Mouse (Mus musculus): ENCODE measurements around the gene Nptxr. TPM values are rescaled to one million over a fixed set of nuclear protein-coding genes. Genes with fewer than 3 reads are reported as not detected.

The Nptxr gene
- under 1 TPM; 0.15 TPM for total RNA-seq (2023)

DNA sequence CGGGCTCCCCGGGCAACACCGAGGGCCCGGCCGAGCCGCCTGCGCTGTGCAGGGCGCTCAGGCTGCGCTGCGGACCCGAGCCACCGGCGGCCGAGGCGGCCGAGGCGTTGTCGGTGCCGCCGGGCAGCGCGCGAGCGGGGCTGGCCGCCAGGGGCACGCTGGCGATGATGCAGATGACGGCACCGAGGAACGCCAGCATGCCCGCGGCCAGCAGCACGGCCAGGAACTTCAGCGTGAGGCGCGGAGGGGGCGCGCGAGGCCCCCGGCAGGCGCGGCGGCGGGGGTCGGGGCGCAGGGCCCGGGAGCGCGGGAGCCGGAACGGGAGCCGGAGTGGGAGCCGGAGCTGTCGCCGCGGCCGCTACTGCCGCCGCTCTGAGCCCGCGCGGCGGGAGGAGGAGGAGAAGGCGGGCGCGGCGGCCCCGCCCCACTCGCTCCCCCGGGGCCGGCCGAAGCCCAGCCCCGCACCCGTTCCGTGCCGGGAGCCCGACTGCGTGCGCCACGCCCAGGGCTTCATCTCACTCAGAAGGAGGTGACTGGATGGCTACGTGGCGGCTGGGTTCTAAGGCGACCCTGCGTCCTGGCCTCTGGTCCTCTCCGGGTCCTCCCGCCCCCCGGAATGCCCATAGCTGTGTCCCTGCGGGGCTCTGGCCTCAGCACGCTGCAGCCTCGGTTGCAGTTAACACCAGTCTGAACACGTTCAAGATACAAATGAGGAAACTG, at the start of gene Nptxr:
Nptxr (minus strand) TSS at position 415 of the 720 bp plus-strand sequence.

DNA sequence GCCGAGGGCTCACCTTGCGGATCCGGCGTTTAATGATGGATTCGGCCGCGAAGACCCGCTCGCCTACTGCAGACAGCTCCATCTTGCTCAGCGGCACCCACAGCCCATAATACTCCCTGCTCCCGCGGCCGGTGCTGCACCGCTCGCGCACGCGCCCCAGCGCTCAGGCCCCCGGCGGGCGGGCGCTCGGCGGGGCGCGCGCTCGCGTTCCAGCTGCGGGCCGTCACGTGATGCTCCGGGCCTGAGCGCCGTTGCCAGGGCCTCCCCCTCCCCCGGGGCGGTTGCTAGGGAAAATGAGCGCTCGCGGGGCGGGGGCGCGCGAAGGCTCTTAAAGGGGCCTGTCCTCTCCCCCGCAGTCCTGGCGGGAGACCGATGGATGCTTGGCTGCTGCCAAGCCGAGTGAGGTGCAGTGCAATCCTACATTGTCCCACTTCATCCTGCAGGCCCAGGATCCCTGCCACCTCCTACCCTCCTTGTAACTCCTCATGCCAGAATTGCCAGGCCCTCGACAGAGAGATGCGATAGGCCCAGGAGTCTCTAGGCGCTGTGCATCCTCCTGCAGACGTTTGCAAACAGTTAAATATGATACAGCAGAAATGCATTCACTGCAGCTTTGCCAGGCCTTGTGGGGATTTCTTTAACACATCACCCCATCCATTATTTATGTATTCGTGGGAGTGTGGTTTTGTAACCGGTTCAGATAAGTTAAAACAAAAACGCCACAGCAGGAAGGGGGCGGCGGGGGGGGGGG, 29.7 kb upstream of the Nptxr start, which contains the start of the genes Npcd and Cbx6:
Npcd (minus strand) TSS at position 108 of the 751 bp plus-strand sequence.
Cbx6 (minus strand) TSS at position 559 of the 751 bp plus-strand sequence.

DNA sequence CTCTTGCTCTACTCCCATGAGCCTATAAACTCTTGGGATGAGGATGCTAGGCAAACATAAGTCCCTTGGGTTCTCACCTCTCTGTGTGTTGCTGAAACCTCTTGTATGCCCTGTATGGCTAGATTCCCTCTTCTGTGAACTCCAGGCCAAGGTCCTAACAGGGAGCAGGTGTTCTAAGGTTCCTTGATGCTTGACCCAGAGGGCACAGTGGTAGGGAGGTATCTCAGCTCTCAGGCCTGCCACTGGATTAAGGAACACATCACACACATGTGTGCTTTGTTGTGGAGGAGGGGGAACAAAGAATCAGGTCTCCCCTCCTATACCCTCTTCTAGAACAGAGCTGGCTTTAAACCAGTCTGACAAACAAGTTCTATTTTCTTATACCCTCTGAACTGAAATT, 26.8 kb downstream of the Nptxr start, which contains the start of gene Dnal4:
Dnal4 (minus strand) TSS at position 101 of the 400 bp plus-strand sequence.

DNA sequence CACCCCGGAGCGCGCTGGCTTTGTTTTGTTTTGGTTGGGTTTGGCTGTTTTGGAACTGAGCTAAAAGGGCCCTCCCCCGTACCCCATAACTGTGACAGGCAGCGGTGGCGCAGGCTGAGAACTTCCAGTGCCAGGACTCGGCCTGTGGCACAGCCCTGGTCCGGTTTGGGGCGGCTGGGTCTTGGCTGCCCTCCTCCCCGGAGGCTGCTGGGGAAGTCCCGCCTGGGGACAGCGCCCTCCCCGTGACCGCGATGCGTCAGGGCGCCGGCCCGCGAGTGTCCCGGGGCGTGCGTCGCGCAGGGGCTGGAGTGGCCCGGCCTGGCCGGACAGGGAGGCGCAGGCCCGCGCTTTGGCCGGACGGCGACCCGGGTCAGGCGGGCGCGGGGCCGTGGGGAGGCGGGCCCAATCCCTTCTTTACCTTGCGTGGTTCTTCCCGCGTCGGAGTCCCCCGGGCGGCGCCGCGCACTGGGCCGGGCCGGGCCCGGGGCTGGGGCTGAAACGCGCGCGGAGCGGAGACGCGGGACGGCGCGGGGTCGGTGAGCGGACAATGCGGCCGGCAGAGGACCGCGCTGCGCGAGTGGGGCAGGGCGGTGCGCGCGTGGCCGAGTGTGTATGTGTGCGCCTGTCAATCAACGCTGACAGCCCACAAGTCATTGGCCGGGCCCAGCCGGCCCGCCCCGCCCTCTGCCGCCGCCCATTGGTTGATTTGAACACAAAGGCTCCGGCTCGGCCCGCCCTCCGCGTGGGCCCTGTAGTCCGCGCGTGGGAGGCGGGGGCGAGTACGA, 62.5 kb downstream of the Nptxr start, which contains the start of gene Sun2:
Sun2 (minus strand) TSS at position 616 of the 785 bp plus-strand sequence.

Other genes with a start within 250 kb of the Nptxr start
- gene Dmc1, start 199.7 kb downstream of the Nptxr start, total RNA-seq (2023) = not detected
- gene Fam227a, start 145.8 kb downstream of the Nptxr start, total RNA-seq (2023) = 1 to 10 TPM; 3.3 to 3.6 TPM
- gene Cby1, start 145.6 kb downstream of the Nptxr start, total RNA-seq (2023) = 1 to 10 TPM; 6.8 to 8.3 TPM
- 100 to 1,000 TPM; 105 to 109 TPM for gene Tomm22, start 133.9 kb downstream of the Nptxr start, total RNA-seq (2023)
- 10 to 100 TPM; 23.9 to 33.6 TPM for gene Josd1, start 116.8 kb downstream of the Nptxr start, total RNA-seq (2023)
- 10 to 100 TPM; 69.7 to 81.8 TPM for gene Gtpbp1, start 113.9 kb downstream of the Nptxr start, total RNA-seq (2023)
- 100 to 1,000 TPM; 349 to 351 TPM for gene Sun2, start 62.2 kb downstream of the Nptxr start, total RNA-seq (2023)
- 10 to 100 TPM in 1 of 2 experiments, 1 to 10 TPM in 1; 7.8 to 11.4 TPM for gene Dnal4, start 26.9 kb downstream of the Nptxr start, total RNA-seq (2023)
- gene Npcd, start 29.5 kb upstream of the Nptxr start, total RNA-seq (2023) = not detected
- 10 to 100 TPM; 12.5 to 15.8 TPM for gene Cbx6, start 29.9 kb upstream of the Nptxr start, total RNA-seq (2023)
- gene Apobec3, start 86.9 kb upstream of the Nptxr start, total RNA-seq (2023) = 100 to 1,000 TPM; 396 to 482 TPM
- gene Cbx7, start 166.4 kb upstream of the Nptxr start, total RNA-seq (2023) = 100 to 1,000 TPM; 142 TPM
- under 1 TPM; 0.35 to 0.47 TPM for gene Pdgfb, start 210.2 kb upstream of the Nptxr start, total RNA-seq (2023)

Measured in B cell, adult 67 days (primary cell).